Mouse (Mus musculus) heart, adult 2 months (tissue): ENCODE measurements at regions not wholly inside any gene's neighbourhood (a gene's known extent, or its start where the extent isn't known, plus 50 kb on each side); places are given as distances from the start of the nearest gene placed in this dataset.

ENCODE experiments used
- DNase-seq, 2 experiments: peaks; one replicate each; pipeline ENCODE4 v3.0.0; 2021
- H3K27ac ChIP-seq: fragments of 200-600 bp; 2 replicates; pipeline ENCODE4 v1.8.1; 2022
- H3K27me3 ChIP-seq: fragments of 200-500 bp; 2 replicates; pipeline ENCODE4 v1.6.1; 2012; ENCODE audit warnings: mild to moderate bottlenecking, low read length, inconsistent platforms, mixed read lengths; ENCODE audit not compliant: control insufficient read depth, insufficient read depth
- H3K36me3 ChIP-seq: fragments of 200-500 bp; 2 replicates; pipeline ENCODE4 v1.6.1; 2012; ENCODE audit warnings: low read length, inconsistent platforms; ENCODE audit not compliant: control insufficient read depth, insufficient read depth
- H3K4me1 ChIP-seq: fragments of 200-500 bp; 2 replicates; pipeline ENCODE4 v1.6.1; 2011; ENCODE audit warnings: low read length; ENCODE audit not compliant: control insufficient read depth, insufficient read depth
- H3K4me3 ChIP-seq: fragments of 200-600 bp; 2 replicates; pipeline ENCODE4 v1.8.1; 2022
- H3K79me2 ChIP-seq: fragments of 200-500 bp; replicated peaks from 2 replicates; pipeline ENCODE4 v1.6.1; 2012; ENCODE audit warnings: mild to moderate bottlenecking, inconsistent platforms, low read length, moderate library complexity, mixed read lengths; ENCODE audit not compliant: control insufficient read depth, insufficient read depth
- H3K9ac ChIP-seq: fragments of 200-500 bp; 2 replicates; pipeline ENCODE4 v1.6.1; 2012; ENCODE audit warnings: low read depth, mild to moderate bottlenecking, control low read depth, inconsistent platforms, low read length, mixed read lengths
- CTCF ChIP-seq: fragments of 200-600 bp; IDR thresholded peaks from 2 replicates; pipeline ENCODE4 v1.8.1; 2022; ENCODE audit warnings: antibody characterized with exemption, mild to moderate bottlenecking, moderate library complexity
- EP300 ChIP-seq: fragments of 200-500 bp; IDR thresholded peaks from 2 replicates; pipeline ENCODE4 v1.6.1; 2011; ENCODE audit warnings: low read depth, low read length, control low read depth; ENCODE audit not compliant: insufficient read depth
- POLR2A ChIP-seq: fragments of 200-500 bp; IDR thresholded peaks from 2 replicates; pipeline ENCODE4 v1.6.1; 2011; ENCODE audit warnings: mild to moderate bottlenecking, low read depth, low read length, control low read depth; ENCODE audit not compliant: insufficient read depth
- WGBS: fragments of 180-500 bp; shearing (Covaris S2); methylation state at CpG from one replicate; pipeline ENCODE4 v1.1.7; 2018; 5-methylcytosine and 5-hydroxymethylcytosine counted together
- intact Hi-C: fragments of 180-260 bp; cut with DNase I; formaldehyde crosslinking; loops from one replicate; pipeline ENCODE4 v1.15.1; 2025

DNA sequence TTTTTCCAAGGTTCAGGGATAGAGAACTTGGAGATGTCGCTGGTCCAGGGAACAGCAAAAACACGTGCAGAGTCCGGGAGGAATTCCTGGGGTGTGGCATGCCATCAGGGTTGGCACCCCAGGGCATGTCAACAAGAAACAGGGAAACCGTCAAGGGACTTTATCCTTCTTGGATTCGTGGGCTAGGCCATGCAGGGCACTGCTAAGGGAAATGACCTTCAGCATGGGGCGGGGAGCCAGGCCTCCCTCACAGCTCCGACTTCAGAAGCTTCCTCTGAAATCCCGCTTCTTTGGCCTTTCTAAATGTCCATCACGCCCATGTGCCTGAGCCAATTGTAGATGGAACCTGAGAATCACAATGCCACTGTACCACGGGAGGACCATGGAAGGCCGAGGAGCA, 357.0 kb upstream of the Maf start:
- Histone ChIP-seq H3K27ac (no peak overlapping the region), H3K4me1 (no peaks in the 10 kb centered on the region), H3K36me3 (no peaks in the 10 kb centered on the region), H3K9ac (no peak overlapping the region), H3K27me3 (no peaks in the 10 kb centered on the region), H3K4me3 (no peak overlapping the region), H3K79me2 (no peaks in the 10 kb centered on the region)
- intact Hi-C loops = no loop called here
- DNase-seq = no peak
- TF ChIP-seq EP300 (no peak), CTCF (no peak), POLR2A (no peak)
- 81% methylated on average over 11 of the region's 11 CpGs for WGBS

DNA sequence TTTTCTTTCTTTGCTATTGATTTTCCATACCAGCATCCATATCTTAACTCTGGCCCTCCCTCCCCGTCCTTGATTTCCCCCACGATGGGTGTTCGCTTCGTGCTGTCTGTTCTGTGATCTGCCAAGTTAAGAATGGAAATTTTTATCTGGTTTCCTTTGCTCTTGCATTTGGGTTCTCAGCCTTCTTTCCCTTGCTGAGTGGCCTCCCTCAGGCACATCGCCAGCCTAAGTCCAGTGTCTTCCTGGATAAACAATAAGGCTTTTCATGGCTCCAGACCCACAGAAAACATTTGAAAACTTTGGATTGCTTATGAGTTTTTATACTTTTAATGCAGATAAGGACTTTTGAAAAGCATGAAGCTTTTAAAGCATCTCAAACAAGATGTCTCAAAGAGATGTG, 355.9 kb upstream of the Maf start:
- Histone ChIP-seq H3K9ac (no peak overlapping the region), H3K79me2 (no peaks in the 10 kb centered on the region), H3K4me1 (no peaks in the 10 kb centered on the region), H3K4me3 (no peak overlapping the region), H3K27me3 (no peaks in the 10 kb centered on the region), H3K36me3 (no peaks in the 10 kb centered on the region), H3K27ac (no peak overlapping the region)
- DNase-seq = no peak
- no peak for TF ChIP-seq EP300
- TF ChIP-seq CTCF = no peak
- no peak for TF ChIP-seq POLR2A
- intact Hi-C loops = no loop called here
- WGBS = 28% methylated on average over 5 of the region's 5 CpGs

DNA sequence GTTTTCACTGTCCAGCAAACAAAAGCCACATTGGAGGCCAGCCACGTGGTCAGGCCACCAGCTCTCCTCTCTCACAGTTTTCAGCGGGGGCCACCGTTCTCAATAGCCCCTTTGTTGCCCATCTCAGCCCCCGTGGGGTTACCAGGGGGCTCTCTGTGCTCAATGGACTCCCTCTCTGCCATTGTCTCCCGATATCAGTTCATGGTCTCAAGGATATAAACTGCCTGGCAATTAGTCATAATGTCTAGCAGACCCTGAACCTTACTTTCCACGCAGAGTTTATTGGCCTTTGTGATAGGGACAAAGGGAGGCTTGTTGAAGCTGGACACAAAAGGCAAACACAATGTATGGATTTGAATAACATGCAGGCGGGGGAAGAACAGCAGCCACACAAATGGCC, 345.9 kb upstream of the Maf start:
- no peaks in the 10 kb centered on the region for H3K27me3 ChIP-seq
- H3K4me1 ChIP-seq = no peaks in the 10 kb centered on the region
- WGBS = 57% methylated on average over 7 of the region's 7 CpGs

DNA sequence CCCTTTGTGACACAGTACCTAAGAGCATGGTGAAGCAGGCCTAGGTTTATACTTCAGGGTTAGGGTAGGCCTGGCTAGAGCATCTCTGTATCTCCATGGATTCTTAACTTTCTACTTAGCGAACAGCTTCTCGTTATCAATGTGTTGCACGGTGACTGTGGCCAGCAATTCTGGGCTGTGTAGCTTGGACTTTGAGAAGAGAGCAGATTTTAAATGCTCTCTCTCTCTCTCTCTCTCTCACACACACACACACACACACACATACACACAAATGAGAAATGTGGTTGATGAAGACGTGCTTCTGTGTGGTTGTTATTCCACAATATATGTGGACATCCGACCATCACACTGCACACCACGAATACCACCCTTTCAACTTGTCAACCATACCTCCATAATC, 345.4 kb upstream of the Maf start:
- Histone ChIP-seq H3K79me2 (no peaks in the 10 kb centered on the region), H3K9ac (no peak overlapping the region), H3K4me1 (no peaks in the 10 kb centered on the region), H3K27me3 (no peaks in the 10 kb centered on the region), H3K36me3 (no peaks in the 10 kb centered on the region), H3K27ac (no peak overlapping the region), H3K4me3 (no peak overlapping the region)
- WGBS = 60% methylated on average over 6 of the region's 6 CpGs
- no peak for TF ChIP-seq CTCF
- no peak for TF ChIP-seq EP300
- TF ChIP-seq POLR2A = no peak
- DNase-seq = no peak
- intact Hi-C loops = no loop called here

More for the DNA sequence above, 345.9 kb upstream of the Maf start:
- Histone ChIP-seq H3K36me3 (no peaks in the 10 kb centered on the region), H3K27ac (no peak overlapping the region), H3K9ac (no peak overlapping the region), H3K79me2 (no peaks in the 10 kb centered on the region), H3K4me3 (no peak overlapping the region)
- DNase-seq = no peak
- intact Hi-C loops = no loop called here
- TF ChIP-seq EP300 (no peak), CTCF (no peak), POLR2A (no peak)

- 79% methylated on average over 10 of the region's 10 CpGs for WGBS
- no peak overlapping the region for H3K9ac ChIP-seq
- intact Hi-C loops = no loop called here
- no peaks in the 10 kb centered on the region for H3K4me1 ChIP-seq
- no peaks in the 10 kb centered on the region for H3K79me2 ChIP-seq
- H3K4me3 ChIP-seq = no peak overlapping the region
- no peaks in the 10 kb centered on the region for H3K27me3 ChIP-seq
- no peak overlapping the region for H3K27ac ChIP-seq
- no peaks in the 10 kb centered on the region for H3K36me3 ChIP-seq
- TF ChIP-seq EP300 (no peak), CTCF (no peak), POLR2A (no peak)
- no peak for DNase-seq
Observed at GRCm38 (mm10) chr8:116048480-116048879, 340.9 kb upstream of the Maf start.

DNA sequence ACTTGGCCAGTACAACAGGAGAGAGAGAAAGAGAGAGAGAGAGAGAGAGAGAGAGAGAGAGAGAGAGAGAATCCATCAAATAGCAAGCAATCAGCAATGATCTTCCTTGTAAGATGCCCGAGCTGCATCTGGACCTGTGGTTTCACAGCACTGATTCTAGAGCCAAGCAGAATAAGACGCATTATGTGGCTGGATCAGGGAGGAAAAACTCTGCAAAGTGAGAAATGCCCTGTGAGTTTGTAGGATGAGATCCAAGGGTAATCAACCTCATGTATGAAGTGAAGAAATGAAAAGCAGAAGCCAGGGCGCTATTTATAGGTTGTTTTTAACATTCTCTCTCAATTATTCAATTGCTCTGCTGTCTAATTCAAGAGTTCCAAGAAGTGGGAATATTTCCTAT, 339.3 kb upstream of the Maf start:
- no peak overlapping the region for H3K27ac ChIP-seq
- H3K9ac ChIP-seq = no peak overlapping the region
- no peaks in the 10 kb centered on the region for H3K4me1 ChIP-seq
- no peaks in the 10 kb centered on the region for H3K36me3 ChIP-seq
- H3K4me3 ChIP-seq = no peak overlapping the region
- DNase-seq = no peak
- TF ChIP-seq EP300 (no peak), POLR2A (no peak), CTCF (no peak)
- WGBS = 54% methylated on average over 3 of the region's 3 CpGs
- H3K27me3 ChIP-seq = no peaks in the 10 kb centered on the region
- H3K79me2 ChIP-seq = no peaks in the 10 kb centered on the region
- intact Hi-C loops = no loop called here
